Mouse (Mus musculus) heart, embryonic 15.5 days (tissue): Measurements from ENCODE around the gene Cpsf4l. TPM values are rescaled to one million over a fixed set of nuclear protein-coding genes. Genes with fewer than 3 reads are reported as not detected.
A peak's percentile ranks its signal among the peaks of the same experiment; 100 is the strongest.

Source experiments
- ATAC-seq: fragments of 200-750 bp; cut with Nextera tagmentation; replicated peaks from 2 replicates; pipeline ENCODE4 v1.8.0; 2017; ENCODE audit warnings: low read depth, moderate TSS enrichment; ENCODE audit not compliant: insufficient number of reproducible peaks, insufficient read depth, low FRiP score
- H3K27ac ChIP-seq: fragments of 300-500 bp; sonication (generic); 2 replicates; pipeline ENCODE4 v1.5.1; 2015; ENCODE audit warnings: mild to moderate bottlenecking, inconsistent platforms
- H3K27me3 ChIP-seq: fragments of 300-500 bp; sonication (generic); 2 replicates; pipeline ENCODE4 v1.6.1; 2015; ENCODE audit warnings: inconsistent platforms
- H3K36me3 ChIP-seq: fragments of 300-500 bp; sonication (generic); 2 replicates; pipeline ENCODE4 v1.6.1; 2015; ENCODE audit warnings: mild to moderate bottlenecking, inconsistent platforms
- H3K4me1 ChIP-seq: fragments of 300-500 bp; sonication (generic); replicated peaks from 2 replicates; pipeline ENCODE4 v1.6.1; 2015; ENCODE audit warnings: inconsistent platforms
- H3K4me2 ChIP-seq: fragments of 300-500 bp; sonication (generic); 2 replicates; pipeline ENCODE4 v1.6.1; 2015; ENCODE audit warnings: inconsistent platforms, mild to moderate bottlenecking, moderate library complexity
- H3K4me3 ChIP-seq: fragments of 300-500 bp; sonication (generic); 2 replicates; pipeline ENCODE4 v1.5.1; 2015; ENCODE audit warnings: mild to moderate bottlenecking, inconsistent platforms
- H3K9ac ChIP-seq: fragments of 300-500 bp; sonication (generic); 2 replicates; pipeline ENCODE4 v1.6.1; 2015; ENCODE audit warnings: mild to moderate bottlenecking, inconsistent platforms
- H3K9me3 ChIP-seq: fragments of 300-500 bp; sonication (generic); replicated peaks from 2 replicates; pipeline ENCODE4 v1.6.1; 2016; ENCODE audit warnings: inconsistent platforms
- WGBS: fragments of 180-500 bp; shearing (Covaris S2); methylation state at CpG from one replicate; pipeline ENCODE4 v1.1.7; 2015; ENCODE audit warnings: mixed read lengths; 5-methylcytosine and 5-hydroxymethylcytosine counted together
- polyA plus RNA-seq: library from polyadenylated mRNA; unstranded; fragments of >200 nt; fragmentation: Nextera tagmentation; extraction: Ambion mirVana; gene quantifications from 2 replicates; pipeline ENCODE4 v1.2.1, GENCODE M21; 2015

Cpsf4l gene
- polyA plus RNA-seq, 1 experiment from 2014 or later: 0.74 TPM

DNA sequence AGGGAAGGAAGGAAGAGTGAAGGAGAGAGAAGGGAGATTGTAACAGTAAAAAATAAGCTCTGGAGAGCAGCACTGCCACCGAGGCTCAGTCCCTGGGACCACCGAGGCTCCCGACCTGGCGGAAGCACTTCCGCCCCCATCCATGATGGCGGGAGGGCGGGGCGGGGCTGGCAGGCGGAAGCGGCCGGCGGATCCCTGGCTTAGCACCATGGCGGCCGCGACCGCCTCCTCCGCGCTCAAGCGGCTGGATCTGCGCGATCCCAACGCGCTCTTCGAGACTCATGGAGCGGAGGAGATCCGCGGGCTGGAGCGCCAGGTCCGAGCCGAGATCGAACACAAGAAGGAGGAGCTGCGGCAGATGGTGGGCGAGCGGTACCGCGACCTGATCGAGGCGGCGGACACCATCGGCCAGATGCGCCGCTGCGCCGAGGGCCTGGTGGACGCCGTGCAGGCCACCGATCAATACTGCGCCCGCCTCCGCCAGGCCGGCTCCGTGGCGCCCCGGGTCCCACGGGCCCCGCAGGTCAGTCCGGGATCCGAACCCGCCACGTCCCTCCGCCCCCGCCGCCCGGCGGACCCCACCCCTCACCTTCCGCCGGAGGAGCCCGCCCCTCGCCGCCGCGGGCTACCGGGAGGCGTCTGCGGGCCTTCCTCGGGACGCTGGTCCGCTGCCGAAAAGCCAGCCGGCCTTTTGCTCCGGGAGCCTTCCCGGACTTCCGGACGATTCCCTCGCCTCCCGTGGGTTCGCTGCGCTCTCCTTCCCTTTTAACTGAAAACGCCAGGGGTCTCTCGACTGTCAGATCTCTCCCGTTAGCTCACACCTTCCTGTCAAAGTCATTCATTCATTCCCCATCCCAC lies 60.2 kb downstream of the Cpsf4l start, which contains the start of gene Slc39a11:
TSS of gene Slc39a11 (minus strand) at position 727 of the 858 bp plus-strand sequence.
- H3K4me3 ChIP-seq: peak within 1 kb of the TSS; percentile 87
- H3K4me2 ChIP-seq: peak within 1 kb of the TSS; percentile 71
- no peaks in the 10 kb centered on the region for H3K9me3 ChIP-seq
- H3K27me3 ChIP-seq: no peaks in the 10 kb centered on the region
- peak; percentile 59 for ATAC-seq
- peak within 1 kb of the TSS; percentile 80 for H3K27ac ChIP-seq
- peaks cover 15% of the 10 kb centered on the region for H3K4me1 ChIP-seq
- H3K36me3 ChIP-seq: peaks cover 24% of the 10 kb centered on the region
- WGBS: under 1% methylated on average over 89 of the region's 91 CpGs
- H3K9ac ChIP-seq: peak within 1 kb of the TSS; percentile 92

DNA sequence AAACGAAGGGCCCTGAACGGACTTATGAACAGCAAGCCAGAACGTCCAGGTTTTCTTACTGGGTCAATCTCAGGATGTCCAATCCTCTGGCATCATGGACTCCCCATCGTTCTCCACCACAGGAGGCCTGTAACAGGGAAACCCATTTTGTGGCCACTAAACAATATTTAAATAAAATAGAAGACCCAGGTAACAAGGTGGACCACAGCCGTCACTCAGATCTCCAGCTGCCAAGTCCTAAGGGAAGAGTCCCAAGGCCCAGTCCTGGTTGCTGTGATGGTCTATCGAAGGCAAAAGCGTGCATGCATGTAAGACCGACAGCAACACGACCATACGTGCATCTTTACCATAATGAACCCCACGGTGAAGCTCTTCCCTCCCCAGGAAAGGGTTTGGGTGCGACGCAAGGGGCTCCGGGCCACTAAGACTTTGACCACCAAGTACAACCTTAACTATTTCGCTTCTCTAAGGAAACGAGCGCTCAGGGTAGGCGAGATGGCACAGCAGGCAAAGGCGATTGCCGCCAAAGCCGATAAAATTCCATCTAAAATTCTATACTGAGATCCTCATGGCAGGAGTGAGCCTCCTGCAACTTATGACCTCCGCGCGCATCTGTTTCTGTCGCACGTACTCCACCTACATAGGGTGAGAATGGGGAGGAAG lies 61.0 kb downstream of the Cpsf4l start, which contains the start of gene Cog1:
TSS of gene Cog1 (plus strand) at position 480 of the 663 bp plus-strand sequence.
- no peak for ATAC-seq
- Histone ChIP-seq H3K27me3 (no peaks in the 10 kb centered on the region), H3K9ac (peak within 1 kb of the TSS; percentile 92), H3K27ac (peak within 1 kb of the TSS; percentile 80), H3K9me3 (no peaks in the 10 kb centered on the region), H3K4me3 (peak within 1 kb of the TSS; percentile 87), H3K4me1 (peaks cover 15% of the 10 kb centered on the region), H3K36me3 (peaks cover 17% of the 10 kb centered on the region), H3K4me2 (peak within 1 kb of the TSS; percentile 71)
- WGBS: 37% methylated on average over 26 of the region's 26 CpGs

Other genes starting within 250 kb of the Cpsf4l start
- gene Sstr2, start 90.7 kb downstream of the Cpsf4l start, polyA plus RNA-seq: 0.24 and 2.2 TPM in 2 replicates
- 15.5 and 19.2 TPM in 2 replicates for gene Cog1, start 60.8 kb downstream of the Cpsf4l start, polyA plus RNA-seq
- 13.4 and 17.9 TPM in 2 replicates for gene Slc39a11, start 59.9 kb downstream of the Cpsf4l start, polyA plus RNA-seq
- 33.5 and 37.9 TPM in 2 replicates for gene Fam104a, start 25.9 kb downstream of the Cpsf4l start, polyA plus RNA-seq
- 13.8 and 16.9 TPM in 2 replicates for gene D11Wsu47e, start 25.6 kb downstream of the Cpsf4l start, polyA plus RNA-seq
- 21.2 and 32.3 TPM in 2 replicates for gene Cdc42ep4, start 41.9 kb upstream of the Cpsf4l start, polyA plus RNA-seq